Mouse (Mus musculus) frontal cortex, postnatal 10 days (tissue): ENCODE measurements at regions not wholly inside any gene's neighbourhood (a gene's known extent, or its start where the extent isn't known, plus 50 kb on each side); places are given as distances from the start of the nearest gene placed in this dataset.
A peak's percentile ranks its signal among the peaks of the same experiment; 100 is the strongest.

Source experiments
- DNase-seq, 2 experiments: peaks; one replicate each; pipeline ENCODE4 v3.0.0; 2022; ENCODE audit warnings: low spot score in 2 of 2, mixed read lengths in 1 of 2

GRCm38 (mm10) chr10:119019082-119019481, 149.1 kb upstream of the Dyrk2 start:
- DNase-seq = no peak

GRCm38 (mm10) chr10:119018490-119018889, 148.5 kb upstream of the Dyrk2 start:
- no peak for DNase-seq

GRCm38 (mm10) chr10:119016104-119016503, 146.1 kb upstream of the Dyrk2 start:
- DNase-seq = no peak

GRCm38 (mm10) chr10:119015311-119016055, 145.5 kb upstream of the Dyrk2 start:
- no peak for DNase-seq

- no peak for DNase-seq
These were observed 144.7 kb upstream of the Dyrk2 start for GRCm38 (mm10) chr10:119014731-119015130.

- no peak for DNase-seq
These were observed 143.7 kb upstream of the Dyrk2 start for GRCm38 (mm10) chr10:119013758-119014157.

GRCm38 (mm10) chr10:119011511-119011910, 141.5 kb upstream of the Dyrk2 start:
- DNase-seq = no peak

GRCm38 (mm10) chr10:119010884-119011283, 140.9 kb upstream of the Dyrk2 start:
- no peak for DNase-seq

- DNase-seq = no peak
These were observed 137.0 kb upstream of the Dyrk2 start for GRCm38 (mm10) chr10:119006866-119007575.

GRCm38 (mm10) chr10:119005491-119005890, 135.5 kb upstream of the Dyrk2 start:
- DNase-seq = no peak

- DNase-seq = no peak
These were observed 134.4 kb upstream of the Dyrk2 start for GRCm38 (mm10) chr10:119004426-119004825.

GRCm38 (mm10) chr10:119003839-119004238, 133.8 kb upstream of the Dyrk2 start:
- DNase-seq = no peak

GRCm38 (mm10) chr10:119003042-119003441, 133.0 kb upstream of the Dyrk2 start:
- no peak for DNase-seq

- DNase-seq = no peak
These were observed 131.9 kb upstream of the Dyrk2 start for GRCm38 (mm10) chr10:119001895-119002294.

GRCm38 (mm10) chr10:119001000-119001780, 131.2 kb upstream of the Dyrk2 start:
- no peak for DNase-seq

GRCm38 (mm10) chr10:118998966-118999365, 129.0 kb upstream of the Dyrk2 start:
- no peak for DNase-seq

- DNase-seq = no peak
These were observed 127.0 kb upstream of the Dyrk2 start for GRCm38 (mm10) chr10:118997034-118997433.

GRCm38 (mm10) chr10:118993819-118994574, 124.0 kb upstream of the Dyrk2 start:
- DNase-seq = no peak

GRCm38 (mm10) chr10:118991213-118991612, 121.2 kb upstream of the Dyrk2 start:
- DNase-seq = peak in 1 of 2 experiments; percentile 19

- no peak for DNase-seq
These were observed 120.5 kb upstream of the Dyrk2 start for GRCm38 (mm10) chr10:118990500-118990899.

- DNase-seq = no peak
These were observed 119.8 kb upstream of the Dyrk2 start for GRCm38 (mm10) chr10:118989812-118990211.

- no peak for DNase-seq
These were observed 118.2 kb upstream of the Dyrk2 start for GRCm38 (mm10) chr10:118988249-118988648.
